Comparison of ENCODE assay signal across 16 mouse cellular contexts in genomic region chr5:129169567-129169966, GRCm38 (mm10).
DNase-seq lines count a peak whose midpoint lies in the region; ATAC-seq and TF ChIP-seq lines count a peak whose summit lies in the region.
"Had no signal": no experiment of that assay in that cellular context is flagged by ENCODE, and none has a peak within 500 bp of the region (broad histone marks: within the 10 kb centered on the region; RNA-seq: fewer than 3 reads in every experiment).

No protein-coding gene starts in this region.

- H3K9me3 ChIP-seq in heart, embryonic 13.5 days = no peaks in the 10 kb centered on the region
- H3K9me3 ChIP-seq in limb, embryonic 10.5 days (replicated peaks) = no peaks in the 10 kb centered on the region
- no peaks in the 10 kb centered on the region for H3K9me3 ChIP-seq in liver, postnatal 0 days (ENCODE audit: low read length)
- H3K9me3 ChIP-seq: intestine, embryonic 15.5 days; limb, embryonic 13.5 days; liver, embryonic 15.5 days; stomach, embryonic 15.5 days had no signal

- TF ChIP-seq POLR2A in brain, embryonic 14.5 days (IDR thresholded peaks at IDR 0.05; ENCODE audit: borderline replicate concordance, extremely low read depth, insufficient read depth, insufficient read length, poor library complexity, severe bottlenecking) = no peak

- H3K27ac ChIP-seq in heart, embryonic 13.5 days (replicated peaks) = peak overlapping the region; percentile 28; the same call in 1 of the 2 replicates
- H3K27ac ChIP-seq in limb, embryonic 10.5 days = peak overlapping the region; percentile 59; the same call in 1 of the 2 replicates
- no peak overlapping the region for H3K27ac ChIP-seq in liver, postnatal 0 days (ENCODE audit: low read depth)
- H3K27ac ChIP-seq: intestine, embryonic 15.5 days; limb, embryonic 13.5 days; liver, embryonic 15.5 days; stomach, embryonic 15.5 days had no signal

- no peak overlapping the region for H3K9ac ChIP-seq in heart, embryonic 13.5 days
- H3K9ac ChIP-seq in liver, postnatal 0 days (replicated peaks) = no peak overlapping the region
- H3K9ac ChIP-seq: intestine, embryonic 15.5 days; limb, embryonic 13.5 days; liver, embryonic 15.5 days; stomach, embryonic 15.5 days had no signal

- intact Hi-C loops in heart, postnatal 36 days (cut with DNase I) = no loop called here
- intact Hi-C loops in left cerebral cortex, postnatal 14 days (cut with DNase I) = no loop called here

- no peak for TF ChIP-seq EP300 in liver, postnatal 0 days (IDR thresholded peaks at IDR 0.05; ENCODE audit: low read depth)

- H3K27me3 ChIP-seq in heart, embryonic 13.5 days (replicated peaks) = no peaks in the 10 kb centered on the region; the same call in 1 of the 2 replicates
- peaks cover 15% of the 10 kb centered on the region for H3K27me3 ChIP-seq in limb, embryonic 10.5 days (ENCODE audit: low read depth, poor library complexity, severe bottlenecking)
- no peaks in the 10 kb centered on the region for H3K27me3 ChIP-seq in liver, postnatal 0 days (ENCODE audit: insufficient read depth, low read length)
- H3K27me3 ChIP-seq: intestine, embryonic 15.5 days; limb, embryonic 13.5 days; liver, embryonic 15.5 days; stomach, embryonic 15.5 days had no signal

- no peaks in the 10 kb centered on the region for H3K36me3 ChIP-seq in heart, embryonic 13.5 days
- no peaks in the 10 kb centered on the region for H3K36me3 ChIP-seq in limb, embryonic 10.5 days
- H3K36me3 ChIP-seq in liver, postnatal 0 days (replicated peaks; ENCODE audit: insufficient read depth, low read length) = no peaks in the 10 kb centered on the region
- H3K36me3 ChIP-seq: intestine, embryonic 15.5 days; limb, embryonic 13.5 days; liver, embryonic 15.5 days; stomach, embryonic 15.5 days had no signal

- no peak overlapping the region for H3K4me3 ChIP-seq in heart, embryonic 13.5 days
- no peak overlapping the region; the same call in 1 of the 2 replicates for H3K4me3 ChIP-seq in limb, embryonic 10.5 days
- no peak overlapping the region for H3K4me3 ChIP-seq in liver, postnatal 0 days (ENCODE audit: low read depth, low read length)
- H3K4me3 ChIP-seq: erythroblast, embryonic 14.5 days; intestine, embryonic 15.5 days; limb, embryonic 13.5 days; liver, embryonic 15.5 days; stomach, embryonic 15.5 days had no signal

- ATAC-seq in heart, embryonic 13.5 days (ENCODE audit: extremely low read depth, insufficient number of reproducible peaks, low FRiP score, low TSS enrichment) = no peak
- no peak for ATAC-seq in liver, postnatal 0 days
- ATAC-seq: intestine, embryonic 15.5 days had no signal

- H3K4me1 ChIP-seq in heart, embryonic 13.5 days = peaks cover 27% of the 10 kb centered on the region
- H3K4me1 ChIP-seq in limb, embryonic 10.5 days = peaks cover 27% of the 10 kb centered on the region
- no peaks in the 10 kb centered on the region for H3K4me1 ChIP-seq in liver, postnatal 0 days (ENCODE audit: insufficient read depth)
- H3K4me1 ChIP-seq: liver, embryonic 15.5 days had no signal

- TF ChIP-seq CTCF in brain, embryonic 14.5 days (IDR thresholded peaks at IDR 0.05; ENCODE audit: borderline replicate concordance, extremely low read depth, insufficient read depth, insufficient read length) = no peak
- TF ChIP-seq CTCF in liver, postnatal 0 days (IDR thresholded peaks at IDR 0.05; ENCODE audit: low read depth) = no peak

- 28% methylated on average over 4 of the region's 4 CpGs for WGBS in heart, embryonic 13.5 days
- WGBS in limb, embryonic 10.5 days = 4% methylated on average over 4 of the region's 4 CpGs
- WGBS in liver, postnatal 0 days (ENCODE audit: insufficient replicate concordance) = 46% methylated on average over 4 of the region's 4 CpGs

- no peak for DNase-seq in heart, postnatal 36 days
- DNase-seq in kidney, postnatal 4 days = peak; percentile 42 to 51
- no peak for DNase-seq in kidney, postnatal 14 days
- peak; percentile 52 for DNase-seq in brain, embryonic 14.5 days (ENCODE audit: low read depth)
- DNase-seq in limb, embryonic 10.5 days (ENCODE audit: low spot score) = peak; percentile 53
- DNase-seq in left cerebral cortex, postnatal 14 days (ENCODE audit: low spot score in 2 of 2) = no peak
- DNase-seq in liver, postnatal 0 days = no peak
- DNase-seq: adrenal gland, adult 2 months; cerebellum, adult 18-20 months; spleen, adult 18-20 months had no signal

- H3K4me2 ChIP-seq in heart, embryonic 13.5 days = no peak overlapping the region
- no peak overlapping the region for H3K4me2 ChIP-seq in liver, postnatal 0 days (ENCODE audit: low read depth, low read length)
- H3K4me2 ChIP-seq: intestine, embryonic 15.5 days; limb, embryonic 13.5 days; liver, embryonic 15.5 days; stomach, embryonic 15.5 days had no signal

Comparison
In these comparisons a context has a peak if more than half of its experiments do, and no peak if none do; other contexts are left out.
1. DNase-seq: peak in kidney, postnatal 4 days (2 of 2), brain, embryonic 14.5 days (single experiment) and limb, embryonic 10.5 days (single experiment); none in heart, postnatal 36 days (0 of 2), kidney, postnatal 14 days (single experiment), left cerebral cortex, postnatal 14 days (0 of 2) and liver, postnatal 0 days (single experiment).